Mouse (Mus musculus): ENCODE measurements around the gene Dpf1.

DNA sequence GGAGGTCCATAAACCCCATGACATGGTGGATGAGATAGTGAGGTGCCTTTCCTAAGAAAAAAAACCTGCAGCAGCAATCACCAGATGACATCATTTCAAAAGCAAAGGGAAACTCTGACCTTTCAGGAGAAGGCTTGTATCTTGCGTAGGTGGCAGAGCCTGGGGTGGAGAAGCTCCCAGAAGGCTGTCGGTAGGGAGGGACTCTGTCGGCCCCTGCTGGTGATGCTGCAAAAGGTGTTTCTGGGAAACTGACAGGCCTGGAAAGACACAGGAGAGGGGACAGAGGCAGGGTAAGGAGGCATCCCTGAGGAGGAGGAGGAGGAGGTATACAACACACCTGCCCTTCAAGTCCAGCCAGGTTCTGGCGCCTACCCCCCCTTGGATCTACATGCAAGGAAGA, 60.3 kb downstream of the Dpf1 start:
- peak; percentile 31; the same call in 1 of the 2 replicates for TF ChIP-seq CTCF (IDR thresholded peaks at IDR 0.05; ENCODE audit: low read depth, low read length)
- no peak for TF ChIP-seq GATA1 (IDR thresholded peaks at IDR 0.05; ENCODE audit: borderline replicate concordance, low read length)
- TF ChIP-seq POLR2AphosphoS5 (IDR thresholded peaks at IDR 0.05; ENCODE audit: insufficient replicate concordance, low read depth, low read length) = no peak

All from G1E (cell line).